Mouse (Mus musculus) bone marrow, adult 2 months (tissue): Measurements from ENCODE around the gene Lrriq4. TPM values are rescaled to one million over a fixed set of nuclear protein-coding genes. Genes with fewer than 3 reads are reported as not detected.

Source experiments
- H3K27ac ChIP-seq: fragments of 200-500 bp; 2 replicates; pipeline ENCODE4 v1.5.1; 2012; ENCODE audit warnings: low read depth, mild to moderate bottlenecking, control low read depth, inconsistent platforms, low read length; ENCODE audit not compliant: control insufficient read depth, poor library complexity, insufficient read depth
- H3K4me1 ChIP-seq: fragments of 200-500 bp; 2 replicates; pipeline ENCODE4 v1.6.1; 2011; ENCODE audit warnings: low read length; ENCODE audit not compliant: control insufficient read depth, insufficient read depth
- H3K4me3 ChIP-seq: fragments of 200-500 bp; replicated peaks from 2 replicates; pipeline ENCODE3; 2011; ENCODE audit warnings: mild to moderate bottlenecking, low read depth, low read length, control low read depth; ENCODE audit not compliant: control insufficient read depth
- CTCF ChIP-seq: fragments of 200-500 bp; IDR thresholded peaks from 2 replicates; pipeline ENCODE4 v1.5.1; 2011; ENCODE audit warnings: low read length, control low read depth; ENCODE audit not compliant: control insufficient read depth, insufficient read depth
- POLR2A ChIP-seq: fragments of 200-500 bp; IDR thresholded peaks from 2 replicates; pipeline ENCODE4 v1.6.1; 2011; ENCODE audit warnings: low read depth, mild to moderate bottlenecking, control low read depth, low read length, borderline replicate concordance; ENCODE audit not compliant: control insufficient read depth
- whole genome bisulfite sequencing: fragments of 180-500 bp; shearing (Covaris S2); methylation state at CpG from one replicate; pipeline ENCODE4 v1.1.7; 2018; 5-methylcytosine and 5-hydroxymethylcytosine counted together
- polyA plus RNA-seq: library from polyadenylated mRNA; stranded (reverse); fragments of >200 nt; gene quantifications from 2 replicates; pipeline ENCODE4 v1.2.4, GENCODE M21; 2011; ENCODE audit warnings: low replicate concordance; ENCODE audit not compliant: missing spikeins, insufficient read depth, insufficient read length

Gene Lrriq4
- polyA plus RNA-seq, result not detected in 2 replicates

DNA sequence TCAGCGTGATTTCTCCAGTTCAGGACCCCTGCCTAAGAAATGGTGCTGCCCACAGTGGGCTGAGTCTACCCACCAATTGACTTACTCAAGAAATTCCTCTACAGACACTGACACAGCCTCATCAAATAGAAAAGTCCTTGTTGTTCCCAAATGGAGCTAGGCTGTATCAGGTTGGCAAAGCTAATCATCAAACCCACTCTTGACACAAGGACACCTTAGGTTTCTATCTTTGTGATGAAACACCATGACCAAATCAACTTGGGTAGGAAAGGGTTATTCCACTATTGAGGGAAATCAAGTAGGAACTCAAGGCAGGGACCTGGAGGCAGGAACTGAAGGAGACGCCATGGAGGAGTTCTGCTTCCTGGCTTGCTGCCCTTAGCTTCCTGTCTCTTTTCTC lies at the start of gene Lrriq4:
Gene Lrriq4 (plus strand): TSS at position 301 of the 400 bp plus-strand sequence.
- Histone ChIP-seq H3K4me1 (no peaks in the 10 kb centered on the region), H3K4me3 (no peak within 1 kb of the TSS), H3K27ac (no peak within 1 kb of the TSS)
- WGBS, result 52% methylated on average over 2 of the region's 2 CpGs
- TF ChIP-seq CTCF (no peak), POLR2A (no peak)

DNA sequence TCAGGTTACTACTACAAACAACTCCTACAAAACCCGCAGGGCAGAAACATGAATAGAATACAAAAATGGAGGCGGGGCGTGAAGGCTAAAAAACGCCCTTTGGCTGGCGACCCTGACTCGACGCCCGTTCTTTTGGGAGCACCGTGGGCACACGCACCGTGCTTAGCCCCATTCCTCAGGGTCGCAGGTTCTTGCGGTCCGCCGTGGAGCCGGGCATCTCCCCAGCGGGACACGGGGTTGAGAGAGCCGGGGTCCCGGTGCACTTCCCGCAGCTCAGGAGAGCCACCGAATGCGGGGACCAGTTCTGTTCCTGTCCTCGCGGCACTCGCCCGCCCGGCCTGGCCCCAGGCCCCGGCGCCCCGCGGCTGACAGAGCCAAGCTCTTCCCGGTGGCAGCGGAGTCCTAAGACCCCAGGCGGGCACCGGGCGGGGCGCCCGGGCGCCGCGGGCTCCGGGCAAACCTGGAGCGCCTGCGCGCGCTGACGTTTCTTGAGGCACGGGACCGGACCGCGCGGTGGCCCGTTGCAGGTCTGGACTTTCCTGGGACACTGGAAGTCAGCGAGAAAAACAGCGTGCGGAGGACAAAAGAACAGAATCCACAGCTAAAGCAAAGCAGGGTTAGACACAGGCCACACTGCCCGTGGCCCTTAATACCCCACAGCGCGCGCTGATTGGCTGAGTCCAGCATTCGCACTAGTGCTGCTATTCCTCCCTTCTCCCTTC lies 49.0 kb upstream of the Lrriq4 start:
- Histone ChIP-seq H3K27ac (peak overlapping the region; percentile 27; the same call in 1 of the 2 replicates), H3K4me1 (no peaks in the 10 kb centered on the region), H3K4me3 (peak overlapping the region; percentile 69)
- 0 out of 2 replicates have a peak, but pooled peaks have one; percentile 19 for TF ChIP-seq POLR2A
- TF ChIP-seq CTCF, result no peak
- under 1% methylated on average over 62 of the region's 62 CpGs for WGBS

DNA sequence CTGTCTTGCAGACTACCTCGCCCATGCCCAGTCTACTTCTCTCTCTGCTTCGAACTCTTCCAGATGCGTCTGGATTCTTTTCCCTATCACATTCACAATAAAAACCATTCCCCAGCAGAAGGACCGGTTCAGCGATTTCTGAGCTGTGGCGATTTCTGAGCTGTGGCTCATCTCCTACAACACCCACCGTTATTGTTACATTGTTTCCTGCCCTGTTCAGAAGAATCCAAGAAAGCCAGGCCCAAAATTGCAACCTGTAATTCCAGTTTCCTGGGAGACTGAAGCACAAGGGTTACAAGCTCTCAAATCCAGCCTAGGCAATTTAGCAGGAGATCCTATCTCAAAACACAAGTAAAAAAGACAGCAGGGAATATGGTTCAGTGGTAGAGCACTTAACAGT lies 47.0 kb upstream of the Lrriq4 start:
- 85% methylated on average over 7 of the region's 7 CpGs for WGBS

DNA sequence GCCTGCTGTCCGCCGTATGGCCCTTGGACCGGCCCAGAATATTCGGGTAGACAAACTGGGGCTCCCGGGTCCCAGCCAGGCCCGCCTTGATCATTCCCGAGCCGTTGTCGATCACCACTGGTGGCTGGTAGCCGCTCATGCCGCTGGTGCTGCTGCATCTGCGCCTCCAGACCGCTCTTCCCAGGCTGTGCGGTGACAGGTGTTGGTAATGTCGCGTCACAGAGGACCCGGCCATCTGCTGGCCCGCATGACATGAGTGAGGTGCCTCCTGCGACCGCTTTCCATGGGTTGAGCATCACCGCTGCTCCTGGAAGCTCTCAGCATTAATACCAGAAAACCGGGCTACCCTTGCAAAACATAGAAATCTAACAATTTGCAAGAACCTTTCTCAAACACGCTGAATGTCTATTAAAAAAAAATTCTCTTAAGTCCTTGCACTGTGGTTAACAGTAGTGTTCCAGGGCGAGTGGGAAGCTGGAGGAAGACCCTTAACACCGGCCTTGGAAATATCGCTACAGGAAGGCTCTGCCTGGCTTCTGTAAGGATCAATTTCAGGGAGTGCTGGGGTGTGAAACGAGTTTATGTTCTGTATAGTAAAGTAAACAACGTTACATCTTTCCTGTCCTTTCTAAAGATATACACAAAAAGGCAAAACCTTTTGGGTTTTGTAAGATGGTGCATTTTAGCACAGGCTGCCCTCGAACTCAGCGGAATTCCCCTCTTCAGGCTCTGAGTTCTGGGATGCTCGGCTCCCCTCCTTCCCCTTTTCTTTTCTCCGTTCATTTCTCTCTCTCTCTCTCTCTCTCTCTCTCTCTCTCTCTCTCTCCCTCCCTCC lies 44.4 kb upstream of the Lrriq4 start, which contains the start of gene Actrt3:
Gene Actrt3 (minus strand): TSS at position 229 of the 835 bp plus-strand sequence.
- no peak for TF ChIP-seq CTCF
- TF ChIP-seq POLR2A, result no peak
- H3K27ac ChIP-seq, result no peak within 1 kb of the TSS
- H3K4me3 ChIP-seq, result peak within 1 kb of the TSS; percentile 71
- WGBS, result 1% methylated on average over 32 of the region's 32 CpGs
- H3K4me1 ChIP-seq, result no peaks in the 10 kb centered on the region

More for the DNA sequence above, 47.0 kb upstream of the Lrriq4 start:
- Histone ChIP-seq H3K4me3 (no peak overlapping the region), H3K27ac (no peak overlapping the region), H3K4me1 (no peaks in the 10 kb centered on the region)
- TF ChIP-seq POLR2A (no peak), CTCF (no peak)

DNA sequence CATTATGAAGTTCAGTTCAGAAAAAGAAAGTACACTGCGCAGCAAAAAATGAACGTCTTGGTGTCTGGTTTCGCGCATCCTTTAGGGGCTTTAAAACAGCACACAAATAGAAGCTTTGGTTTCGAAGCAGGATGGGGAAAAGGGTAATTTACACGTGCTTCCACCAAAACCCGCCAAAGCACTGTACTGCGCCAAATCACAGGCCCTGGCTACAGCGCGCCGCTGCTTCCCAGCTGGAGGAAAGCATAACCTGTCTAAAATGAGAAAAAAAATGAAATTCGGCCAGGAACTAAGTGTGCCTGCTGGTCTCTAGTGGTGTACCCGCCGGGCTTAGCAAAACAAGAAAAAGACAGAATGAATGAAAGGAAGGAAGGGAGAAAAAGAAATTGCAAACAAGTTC lies 43.6 kb upstream of the Lrriq4 start:
- H3K4me1 ChIP-seq, result no peaks in the 10 kb centered on the region
- TF ChIP-seq CTCF (no peak), POLR2A (no peak)
- H3K27ac ChIP-seq, result no peak overlapping the region
- H3K4me3 ChIP-seq, result peak overlapping the region; percentile 71
- WGBS, result under 1% methylated on average over 14 of the region's 14 CpGs

DNA sequence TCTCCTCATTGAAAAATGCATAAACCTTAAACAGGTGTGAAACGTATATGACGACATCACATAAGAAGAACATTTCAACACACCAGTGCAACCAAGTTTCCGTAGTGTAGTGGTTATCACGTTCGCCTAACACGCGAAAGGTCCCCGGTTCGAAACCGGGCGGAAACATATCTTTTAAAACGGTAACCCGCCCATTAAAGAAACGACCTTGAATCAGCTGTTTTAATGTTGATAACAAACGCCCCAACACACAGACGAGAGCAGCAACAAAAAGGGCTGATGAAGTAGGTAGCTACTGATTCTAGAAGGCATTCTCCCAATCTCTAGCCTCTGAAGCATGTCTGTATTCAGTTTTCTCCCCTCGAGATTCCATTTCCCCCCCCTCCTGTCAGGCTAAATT lies 43.1 kb upstream of the Lrriq4 start:
- no peak for TF ChIP-seq CTCF
- TF ChIP-seq POLR2A, result no peak
- Histone ChIP-seq H3K4me1 (no peaks in the 10 kb centered on the region), H3K4me3 (peak overlapping the region; percentile 71), H3K27ac (no peak overlapping the region; the same call in 1 of the 2 replicates)
- WGBS, result under 1% methylated on average over 17 of the region's 17 CpGs

DNA sequence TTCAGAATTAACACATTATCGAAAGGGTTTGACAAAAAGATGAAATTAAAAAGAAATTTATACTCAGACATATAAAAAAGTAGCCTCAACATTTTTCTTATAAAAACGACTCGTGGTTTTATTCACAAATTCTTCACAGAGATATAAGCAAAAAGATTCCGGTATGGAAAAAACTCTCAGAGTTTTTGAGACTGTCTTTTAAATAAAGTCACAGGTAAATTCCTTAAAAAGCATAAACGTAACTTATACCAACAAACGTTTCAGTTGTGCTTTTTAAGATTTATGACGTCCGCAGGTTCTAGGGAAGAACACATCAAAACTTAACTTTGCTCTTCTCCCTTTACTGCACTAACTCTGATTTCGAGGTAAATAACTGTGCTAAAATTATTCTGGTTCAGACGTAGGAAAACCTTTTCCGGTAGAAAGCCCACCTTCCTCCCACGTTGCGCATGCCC lies 42.7 kb upstream of the Lrriq4 start:
- WGBS, result under 1% methylated on average over 13 of the region's 13 CpGs
- TF ChIP-seq CTCF (no peak), POLR2A (no peak)
- H3K4me3 ChIP-seq, result peak overlapping the region; percentile 85
- no peaks in the 10 kb centered on the region for H3K4me1 ChIP-seq
- H3K27ac ChIP-seq, result peak overlapping the region; percentile 99
